Mouse (Mus musculus) retina, adult 2 months (tissue): ENCODE data around the gene Hectd1.

Source experiments
- DNase-seq: peaks from one replicate; pipeline ENCODE4 v3.0.0-alpha.2; 2012; ENCODE audit warnings: low read depth, low spot score

Hectd1 gene

GRCm38 (mm10) chr12:51829290-51830076 lies at the start of gene Hectd1:
Gene Hectd1 (minus strand): TSS chr12:51829536.
- DNase-seq: peak; percentile 65

- no peak for DNase-seq
Measured at GRCm38 (mm10) chr12:51871446-51872144, 42.3 kb upstream of the Hectd1 start.

- DNase-seq: no peak
Measured at GRCm38 (mm10) chr12:51869511-51869910, 40.2 kb upstream of the Hectd1 start.

- DNase-seq: no peak
Measured at GRCm38 (mm10) chr12:51867076-51867475, 37.7 kb upstream of the Hectd1 start.

- DNase-seq: no peak
Measured at GRCm38 (mm10) chr12:51866226-51866910, 37.0 kb upstream of the Hectd1 start.

- no peak for DNase-seq
Measured at GRCm38 (mm10) chr12:51865790-51866179, 36.4 kb upstream of the Hectd1 start.

- no peak for DNase-seq
Measured at GRCm38 (mm10) chr12:51865061-51865789, 35.9 kb upstream of the Hectd1 start.

- DNase-seq: no peak
Measured at GRCm38 (mm10) chr12:51863116-51864002, 34.0 kb upstream of the Hectd1 start.

- no peak for DNase-seq
Measured at GRCm38 (mm10) chr12:51858134-51859028, 29.0 kb upstream of the Hectd1 start.

- no peak for DNase-seq
Measured at GRCm38 (mm10) chr12:51856768-51857295, 27.5 kb upstream of the Hectd1 start.

GRCm38 (mm10) chr12:51855872-51856271 lies 26.5 kb upstream of the Hectd1 start:
- DNase-seq: no peak

GRCm38 (mm10) chr12:51855453-51855852 lies 26.1 kb upstream of the Hectd1 start:
- no peak for DNase-seq

- DNase-seq: no peak
Measured at GRCm38 (mm10) chr12:51851617-51852016, 22.3 kb upstream of the Hectd1 start.

GRCm38 (mm10) chr12:51851155-51851554 lies 21.8 kb upstream of the Hectd1 start:
- DNase-seq: no peak

GRCm38 (mm10) chr12:51850339-51850738 lies 21.0 kb upstream of the Hectd1 start:
- no peak for DNase-seq

GRCm38 (mm10) chr12:51849902-51850301 lies 20.6 kb upstream of the Hectd1 start:
- no peak for DNase-seq

- DNase-seq: no peak
Measured at GRCm38 (mm10) chr12:51847953-51848680, 18.8 kb upstream of the Hectd1 start.

GRCm38 (mm10) chr12:51845261-51845660 lies 15.9 kb upstream of the Hectd1 start:
- DNase-seq: no peak

GRCm38 (mm10) chr12:51844771-51845256 lies 15.5 kb upstream of the Hectd1 start:
- peak; percentile 87 for DNase-seq
